ENCODE assay signal across 8 mouse cellular contexts in genomic region chr1:37300650-37301049, GRCm38 (mm10). TPM values are rescaled to one million over a fixed set of nuclear protein-coding genes. Genes with fewer than 3 reads are reported as not detected.
DNase-seq lines count a peak whose midpoint lies in the region; ATAC-seq and TF ChIP-seq lines count a peak whose summit lies in the region.

No protein-coding gene starts in this region.

- peak overlapping the region; percentile 91 to 95 for H3K4me3 ChIP-seq in heart, embryonic 14.5 days (ENCODE audit: control insufficient read depth in 1 of 2, insufficient read depth in 1 of 2, low read depth in 1 of 2, low read length in 2 of 2)
- peak overlapping the region; percentile 86 for H3K4me3 ChIP-seq in bone marrow, adult 2 months (replicated peaks; ENCODE audit: control insufficient read depth, low read depth, low read length)
- peak overlapping the region; percentile 84 for H3K4me3 ChIP-seq in lung, embryonic 14.5 days (ENCODE audit: low read depth, low read length)
- H3K4me3 ChIP-seq in neural tube, embryonic 14.5 days (ENCODE audit: low read depth, low read length) = peak overlapping the region; percentile 95

- H3K27ac ChIP-seq in heart, embryonic 14.5 days (replicated peaks in 1 of 2; ENCODE audit: control insufficient read depth in 1 of 2, insufficient read depth in 1 of 2, low read depth in 2 of 2, low read length in 2 of 2) = no peak overlapping the region
- peak overlapping the region; percentile 87 for H3K27ac ChIP-seq in bone marrow, adult 2 months (ENCODE audit: control insufficient read depth, insufficient read depth, low read depth, low read length, poor library complexity)
- no peak overlapping the region for H3K27ac ChIP-seq in lung, embryonic 14.5 days (ENCODE audit: low read depth)
- no peak overlapping the region for H3K27ac ChIP-seq in neural tube, embryonic 14.5 days (ENCODE audit: low read depth, low read length)

- no peaks in the 10 kb centered on the region for H3K36me3 ChIP-seq in heart, embryonic 14.5 days (ENCODE audit: control insufficient read depth, insufficient read depth, low read length)
- no peaks in the 10 kb centered on the region for H3K36me3 ChIP-seq in lung, embryonic 14.5 days (ENCODE audit: insufficient read depth)
- H3K36me3 ChIP-seq in neural tube, embryonic 14.5 days (ENCODE audit: control insufficient read depth, insufficient read depth, low read length) = no peaks in the 10 kb centered on the region

- peak overlapping the region; percentile 83 for H3K4me2 ChIP-seq in heart, embryonic 14.5 days (ENCODE audit: low read length)
- peak overlapping the region; percentile 86 for H3K4me2 ChIP-seq in lung, embryonic 14.5 days
- peak overlapping the region; percentile 56 for H3K4me2 ChIP-seq in neural tube, embryonic 14.5 days (ENCODE audit: low read depth, low read length)

- TF ChIP-seq CTCF in bone marrow, adult 2 months (IDR thresholded peaks at IDR 0.05; ENCODE audit: control insufficient read depth, insufficient read depth, low read length) = no peak
- no peak for TF ChIP-seq CTCF in lung, embryonic 14.5 days (IDR thresholded peaks at IDR 0.05; ENCODE audit: low read depth)

- no peaks in the 10 kb centered on the region for H3K9me3 ChIP-seq in heart, embryonic 14.5 days (ENCODE audit: control insufficient read depth, low read length)
- H3K9me3 ChIP-seq in lung, embryonic 14.5 days (ENCODE audit: low read depth, low read length) = no peaks in the 10 kb centered on the region
- no peaks in the 10 kb centered on the region for H3K9me3 ChIP-seq in neural tube, embryonic 14.5 days (ENCODE audit: control insufficient read depth, low read length)

- no peak for DNase-seq in heart, postnatal 10 days
- DNase-seq in lung, embryonic 14.5 days = no peak
- DNase-seq in adrenal gland, adult 18-20 months (ENCODE audit: low spot score in 2 of 2) = no peak
- no peak for DNase-seq in yolk sac, embryonic 10.5 days (ENCODE audit: low spot score)

- peak overlapping the region; percentile 94 for H3K9ac ChIP-seq in heart, embryonic 14.5 days (ENCODE audit: low read length)
- peak overlapping the region; percentile 69 for H3K9ac ChIP-seq in lung, embryonic 14.5 days
- peak overlapping the region; percentile 91 for H3K9ac ChIP-seq in neural tube, embryonic 14.5 days (replicated peaks; ENCODE audit: low read depth, low read length)

- no peak for TF ChIP-seq POLR2A in bone marrow, adult 2 months (IDR thresholded peaks at IDR 0.05; ENCODE audit: borderline replicate concordance, control insufficient read depth, low read depth, low read length)

- no peaks in the 10 kb centered on the region for H3K27me3 ChIP-seq in heart, embryonic 14.5 days (ENCODE audit: control insufficient read depth, insufficient read depth, low read length)
- H3K27me3 ChIP-seq in lung, embryonic 14.5 days (ENCODE audit: insufficient read depth, low read length) = no peaks in the 10 kb centered on the region
- 0 out of 2 replicates have a peak, but pooled peaks cover 3% of the 10 kb centered on the region for H3K27me3 ChIP-seq in neural tube, embryonic 14.5 days (ENCODE audit: control insufficient read depth, insufficient read depth, low read length)

- ATAC-seq in heart, embryonic 14.5 days (ENCODE audit: insufficient number of reproducible peaks, insufficient read depth, low FRiP score, low read depth) = no peak
- ATAC-seq in hematopoietic stem cell, adult 5-6 weeks (replicated peaks in 1 of 2; ENCODE audit: insufficient read depth in 1 of 2, low FRiP score in 2 of 2, low TSS enrichment in 1 of 2, low read depth in 1 of 2, poor library complexity in 2 of 2, severe bottlenecking in 2 of 2) = peak; percentile 47; a peak in 3 of 4 replicates
- ATAC-seq in lung, embryonic 14.5 days (ENCODE audit: insufficient read depth) = no peak
- ATAC-seq in neural tube, embryonic 14.5 days (ENCODE audit: low read depth) = no peak

- WGBS in heart, embryonic 14.5 days = 65% methylated on average over 5 of the region's 5 CpGs
- 15% methylated on average over 5 of the region's 5 CpGs for WGBS in bone marrow, adult 2 months
- WGBS in lung, embryonic 14.5 days = 38% methylated on average over 5 of the region's 5 CpGs
- 50% methylated on average over 5 of the region's 5 CpGs for WGBS in neural tube, embryonic 14.5 days

- H3K4me1 ChIP-seq in heart, embryonic 14.5 days (ENCODE audit: control insufficient read depth in 2 of 2, insufficient read depth in 2 of 2, low read length in 2 of 2) = peaks cover 5% of the 10 kb centered on the region in 2 experiments; a peak in 2 of 4 replicates
- H3K4me1 ChIP-seq in bone marrow, adult 2 months (ENCODE audit: control insufficient read depth, insufficient read depth, low read length) = no peaks in the 10 kb centered on the region; the same call in 1 of the 2 replicates
- H3K4me1 ChIP-seq in lung, embryonic 14.5 days (ENCODE audit: insufficient read depth) = peaks cover 7% of the 10 kb centered on the region
- H3K4me1 ChIP-seq in neural tube, embryonic 14.5 days (ENCODE audit: control insufficient read depth, insufficient read depth, low read length) = peaks cover 9% of the 10 kb centered on the region

- intact Hi-C loops in heart, postnatal 10 days (cut with DNase I) = no loop called here

RNA-seq across cellular contexts. Expression of gene Inpp4a, which starts 1.0 kb away (rescaled TPM):
- polyA plus RNA-seq in heart, embryonic 14.5 days (2014; fragmentation: Nextera tagmentation; extraction: Ambion mirVana) = 13.7 and 15.5 TPM in 2 replicates
- 10 to 100 TPM; 17.3 to 18.6 TPM for total RNA-seq in heart, postnatal 10 days (2021)
- polyA plus RNA-seq in bone marrow, adult 2 months (2011; ENCODE audit: insufficient read depth, insufficient read length, low replicate concordance, missing spikeins) = 16.9 and 33.4 TPM in 2 replicates
- total RNA-seq in hematopoietic stem cell, adult 5-6 weeks (2017) = 10.1 and 10.3 TPM in 2 replicates
- 10.3 and 11.1 TPM in 2 replicates for polyA plus RNA-seq in lung, embryonic 14.5 days (2014; fragmentation: Nextera tagmentation; extraction: Ambion mirVana)
- polyA plus RNA-seq in neural tube, embryonic 14.5 days (2014; fragmentation: Nextera tagmentation; extraction: Ambion mirVana) = 67.9 and 72.2 TPM in 2 replicates
- total RNA-seq in adrenal gland, adult 18-20 months (2021) = 10 to 100 TPM; 21.4 to 24.6 TPM

Comparison
In these comparisons a context has a peak if more than half of its experiments do, and no peak if none do; other contexts are left out.
1. ATAC-seq: peak in hematopoietic stem cell, adult 5-6 weeks (2 of 2); none in heart, embryonic 14.5 days (single experiment), lung, embryonic 14.5 days (single experiment) and neural tube, embryonic 14.5 days (single experiment).
2. Peak in every context shown above with its lines, with median percentiles within 50 percentile points of each other: H3K4me2 ChIP-seq, H3K4me3 ChIP-seq and H3K9ac ChIP-seq.